Mouse (Mus musculus) liver, postnatal 0 days (tissue): ENCODE data around the gene Zfp950.

Source experiments
- CTCF ChIP-seq: sonication (generic); IDR thresholded peaks from 2 replicates; pipeline ENCODE4 v1.5.1; 2016; ENCODE audit warnings: antibody characterized with exemption, low read depth
- EP300 ChIP-seq: IDR thresholded peaks from 2 replicates; pipeline ENCODE4 v1.6.1; 2016; ENCODE audit warnings: antibody characterized with exemption, low read depth, mild to moderate bottlenecking

- TF ChIP-seq CTCF, result no peak
- no peak for TF ChIP-seq EP300
Observed at GRCm38 (mm10) chr19:61017477-61018266, 123.0 kb downstream of the Zfp950 start.
